Mouse (Mus musculus): ENCODE results near the gene Donson. TPM values are rescaled to one million over a fixed set of nuclear protein-coding genes. Genes with fewer than 3 reads are reported as not detected.

The Donson gene
- total and polyA plus RNA-seq, 2 experiments: 2.3 to 2.9 TPM

DNA sequence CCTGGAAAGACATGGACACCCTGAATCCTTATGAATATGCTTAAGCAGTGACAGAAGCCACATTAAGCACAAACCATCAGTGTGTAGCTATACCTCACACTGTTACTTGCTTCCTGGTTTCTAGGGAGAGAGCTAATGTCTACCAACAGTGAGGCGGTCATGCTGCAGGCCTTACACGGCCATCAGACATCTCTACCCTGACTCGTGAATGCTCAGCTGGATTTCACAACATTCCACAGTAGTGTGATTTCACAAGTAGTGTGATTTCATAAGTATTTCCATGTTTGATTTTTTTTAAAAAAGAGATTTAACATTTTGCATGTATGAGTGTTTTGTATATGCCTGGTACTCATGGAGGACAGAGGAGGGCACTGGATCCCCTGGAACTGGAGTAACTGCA, 59.9 kb downstream of the Donson start:
- DNase-seq (ENCODE audit: extremely low read depth, low read depth, low spot score): no peak
- H3K4me3 ChIP-seq (ENCODE audit: insufficient read depth, low read depth, low read length): no peak overlapping the region
- no peak overlapping the region for H3K9ac ChIP-seq (ENCODE audit: low read depth, low read length)
- 44% methylated on average over 3 of the region's 3 CpGs for WGBS
- H3K79me2 ChIP-seq (ENCODE audit: control insufficient read depth, insufficient read depth, low read length): no peaks in the 10 kb centered on the region
- TF ChIP-seq CTCF (IDR thresholded peaks at IDR 0.05; ENCODE audit: low read depth, low read length): no peak
- TF ChIP-seq POLR2A (IDR thresholded peaks at IDR 0.05; ENCODE audit: extremely low read depth, insufficient read depth, low read length): no peak
- H3K27ac ChIP-seq (replicated peaks; ENCODE audit: insufficient read depth, low read depth, low read length): no peak overlapping the region
- H3K27me3 ChIP-seq (ENCODE audit: control insufficient read depth, insufficient read depth, low read length): no peaks in the 10 kb centered on the region
- H3K4me1 ChIP-seq (ENCODE audit: control insufficient read depth, insufficient read depth, low read length): no peaks in the 10 kb centered on the region; the same call in 1 of the 2 replicates
- peaks cover 55% of the 10 kb centered on the region for H3K36me3 ChIP-seq (ENCODE audit: control insufficient read depth, insufficient read depth, low read length)

DNA sequence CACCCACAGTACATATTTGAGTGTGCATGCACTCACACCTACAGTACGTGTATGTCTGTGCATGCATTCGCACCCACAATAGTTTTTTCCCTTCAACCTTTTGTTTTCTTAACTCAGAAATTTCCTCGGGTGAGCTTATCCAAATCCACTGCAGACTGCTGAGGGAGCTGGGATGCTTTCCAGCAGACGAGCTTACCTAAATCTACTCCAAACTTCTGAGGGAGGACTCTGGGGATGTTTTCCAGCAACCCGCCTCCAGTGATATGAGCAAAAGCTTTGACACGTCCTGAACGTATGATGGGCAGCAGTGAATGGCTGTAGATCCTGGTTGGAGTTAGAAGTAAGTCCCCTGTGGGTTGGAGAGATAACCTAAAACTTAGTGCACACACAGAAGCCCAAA, 60.7 kb downstream of the Donson start:
- Histone ChIP-seq H3K79me2 (ENCODE audit: control insufficient read depth, insufficient read depth, low read length) (no peaks in the 10 kb centered on the region), H3K9ac (ENCODE audit: low read depth, low read length) (no peak overlapping the region), H3K27me3 (ENCODE audit: control insufficient read depth, insufficient read depth, low read length) (no peaks in the 10 kb centered on the region), H3K4me1 (ENCODE audit: control insufficient read depth, insufficient read depth, low read length) (no peaks in the 10 kb centered on the region), H3K27ac (replicated peaks; ENCODE audit: insufficient read depth, low read depth, low read length) (no peak overlapping the region), H3K36me3 (ENCODE audit: control insufficient read depth, insufficient read depth, low read length) (peaks cover 56% of the 10 kb centered on the region), H3K4me3 (ENCODE audit: insufficient read depth, low read depth, low read length) (no peak overlapping the region)
- 89% methylated on average over 7 of the region's 7 CpGs for WGBS
- TF ChIP-seq POLR2A (IDR thresholded peaks at IDR 0.05; ENCODE audit: extremely low read depth, insufficient read depth, low read length): no peak
- no peak for TF ChIP-seq CTCF (IDR thresholded peaks at IDR 0.05; ENCODE audit: low read depth, low read length)
- no peak for DNase-seq (ENCODE audit: extremely low read depth, low read depth, low spot score)

Other genes starting within 250 kb of the Donson start
- gene Ifnar1, start 203.5 kb downstream of the Donson start, total RNA-seq (2014; rRNA removed): 26.4 and 28.3 TPM in 2 replicates
- 11.9 and 14.0 TPM in 2 replicates for gene Ifnar1, start 203.5 kb downstream of the Donson start, polyA plus RNA-seq (2012; rRNA removed)
- gene Ifngr2, start 141.7 kb downstream of the Donson start, total RNA-seq (2014; rRNA removed): 8.2 and 10.4 TPM in 2 replicates
- gene Ifngr2, start 141.7 kb downstream of the Donson start, polyA plus RNA-seq (2012; rRNA removed): 7.3 TPM in 2 replicates
- gene Tmem50b, start 91.0 kb downstream of the Donson start, total RNA-seq (2014; rRNA removed): 3.0 and 3.4 TPM in 2 replicates
- gene Tmem50b, start 91.0 kb downstream of the Donson start, polyA plus RNA-seq (2012; rRNA removed): 4.9 and 6.2 TPM in 2 replicates
- gene Dnajc28, start 69.7 kb downstream of the Donson start, total RNA-seq (2014; rRNA removed): 8.9 and 11.3 TPM in 2 replicates
- 1.9 and 2.2 TPM in 2 replicates for gene Dnajc28, start 69.7 kb downstream of the Donson start, polyA plus RNA-seq (2012; rRNA removed)
- 25.0 and 34.4 TPM in 2 replicates for gene Gart, start 41.8 kb downstream of the Donson start, total RNA-seq (2014; rRNA removed)
- 21.3 and 23.9 TPM in 2 replicates for gene Gart, start 41.8 kb downstream of the Donson start, polyA plus RNA-seq (2012; rRNA removed)
- 106 and 111 TPM in 2 replicates for gene Son, start 41.3 kb downstream of the Donson start, total RNA-seq (2014; rRNA removed)
- 38.0 and 59.5 TPM in 2 replicates for gene Son, start 41.3 kb downstream of the Donson start, polyA plus RNA-seq (2012; rRNA removed)
- gene Cryzl1, start 40.2 kb upstream of the Donson start, total RNA-seq (2014; rRNA removed): 23.1 and 24.6 TPM in 2 replicates
- 9.6 and 10.1 TPM in 2 replicates for gene Cryzl1, start 40.2 kb upstream of the Donson start, polyA plus RNA-seq (2012; rRNA removed)
- gene Itsn1, start 40.5 kb upstream of the Donson start, total RNA-seq (2014; rRNA removed): 13.6 and 16.5 TPM in 2 replicates
- gene Itsn1, start 40.5 kb upstream of the Donson start, polyA plus RNA-seq (2012; rRNA removed): 14.4 and 16.3 TPM in 2 replicates